Mouse (Mus musculus) bone marrow macrophage, adult 2 months (primary cell): ENCODE measurements around the gene Ucp1.

ENCODE experiments used
- CTCF ChIP-seq: IDR thresholded peaks from 2 replicates; pipeline ENCODE4 v1.5.1; 2012; ENCODE audit warnings: low read depth, mild to moderate bottlenecking, low read length, moderate library complexity
- POLR2A ChIP-seq: IDR thresholded peaks from 2 replicates; pipeline ENCODE4 v1.6.1; 2012; ENCODE audit warnings: mild to moderate bottlenecking, low read depth, low read length, borderline replicate concordance

DNA sequence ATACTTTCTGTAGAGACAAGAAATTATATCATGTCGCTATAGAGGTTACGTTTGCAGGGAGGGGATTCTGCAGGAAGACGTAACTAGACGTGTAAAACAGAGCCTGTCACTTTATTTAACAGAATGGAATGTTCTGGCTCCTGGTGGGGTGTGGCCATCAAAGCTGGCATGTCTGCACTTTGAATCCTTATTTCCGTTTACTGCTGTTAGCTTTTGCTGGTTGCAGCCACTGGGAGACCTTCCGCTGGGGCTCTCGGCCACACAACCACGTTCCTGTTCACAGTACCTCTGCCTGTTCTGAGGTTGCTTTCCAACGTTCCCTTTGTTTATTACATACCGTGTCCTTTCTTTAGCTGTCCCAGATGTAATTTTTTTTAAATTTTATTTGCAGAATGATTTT lies 17.7 kb upstream of the Ucp1 start:
- TF ChIP-seq CTCF (no peak), POLR2A (no peak)
